Mouse (Mus musculus) heart, postnatal 0 days (tissue): ENCODE results near the gene Olfr165. TPM values are rescaled to one million over a fixed set of nuclear protein-coding genes. Genes with fewer than 3 reads are reported as not detected.
"Not testable (repeated sequence)": the region's sequence is repeated elsewhere in the genome, so short reads cannot be mapped to it uniquely, and the experiment has no call there.

ENCODE experiments used
- ATAC-seq: fragments of 200-750 bp; cut with Nextera tagmentation; 2 replicates; pipeline ENCODE4 v1.8.0; 2017; ENCODE audit warnings: low read depth, moderate number of reproducible peaks, moderate library complexity; ENCODE audit not compliant: insufficient read depth
- DNase-seq: peaks from one replicate; pipeline ENCODE4 v3.0.0-alpha.2; 2016; ENCODE audit warnings: low spot score
- H3K27ac ChIP-seq: fragments of 300-500 bp; sonication (generic); 2 replicates; pipeline ENCODE4 v1.5.1; 2014; ENCODE audit warnings: low read depth, mild to moderate bottlenecking
- H3K27me3 ChIP-seq: fragments of 300-500 bp; sonication (generic); 2 replicates; pipeline ENCODE4 v1.6.1; 2014; ENCODE audit warnings: low read length, mixed read lengths; ENCODE audit not compliant: control insufficient read depth, insufficient read depth
- H3K36me3 ChIP-seq: fragments of 300-500 bp; sonication (generic); replicated peaks from 2 replicates; pipeline ENCODE4 v1.6.1; 2014; ENCODE audit warnings: low read length, mixed read lengths; ENCODE audit not compliant: control insufficient read depth, insufficient read depth
- H3K4me1 ChIP-seq: fragments of 300-500 bp; sonication (generic); 2 replicates; pipeline ENCODE4 v1.6.1; 2014; ENCODE audit warnings: antibody characterized with exemption; ENCODE audit not compliant: control insufficient read depth, insufficient read depth
- H3K4me2 ChIP-seq: fragments of 300-500 bp; sonication (generic); 2 replicates; pipeline ENCODE4 v1.6.1; 2014; ENCODE audit warnings: low read depth, mild to moderate bottlenecking, low read length, moderate library complexity
- H3K4me3 ChIP-seq: fragments of 300-500 bp; sonication (generic); 2 replicates; pipeline ENCODE4 v1.5.1; 2014; ENCODE audit warnings: low read depth, low read length
- H3K9ac ChIP-seq: fragments of 300-500 bp; sonication (generic); replicated peaks from 2 replicates; pipeline ENCODE4 v1.6.1; 2014; ENCODE audit warnings: low read depth, low read length, mixed read lengths
- H3K9me3 ChIP-seq: fragments of 300-500 bp; sonication (generic); replicated peaks from 2 replicates; pipeline ENCODE4 v1.6.1; 2016; ENCODE audit warnings: low read length; ENCODE audit not compliant: control insufficient read depth
- CTCF ChIP-seq: IDR thresholded peaks from 2 replicates; pipeline ENCODE4 v1.5.1; 2016; ENCODE audit warnings: antibody characterized with exemption, control low read depth, low read depth
- EP300 ChIP-seq: IDR thresholded peaks from 2 replicates; pipeline ENCODE4 v1.6.1; 2016; ENCODE audit warnings: antibody characterized with exemption, low read depth
- WGBS: fragments of 180-500 bp; shearing (Covaris S2); extraction: QIAGEN DNeasy Blood & Tissue Kit; methylation state at CpG from one replicate; pipeline ENCODE4 v1.1.7; 2014; 5-methylcytosine and 5-hydroxymethylcytosine counted together
- polyA plus RNA-seq: library from polyadenylated mRNA; unstranded; fragments of >200 nt; fragmentation: Nextera tagmentation; extraction: Ambion mirVana; gene quantifications from 2 replicates; pipeline ENCODE4 v1.2.1, GENCODE M21; 2015
- total RNA-seq: library from RNA; depleted of rRNA; stranded (reverse); fragments of >200 nt; gene quantifications from 2 replicates; pipeline ENCODE4 v1.2.3, GENCODE M21; 2014; ENCODE audit warnings: low replicate concordance; rRNA removed

Gene Olfr165
- total RNA-seq (not detected in 2 replicates), polyA plus RNA-seq (not detected in 2 replicates)

DNA sequence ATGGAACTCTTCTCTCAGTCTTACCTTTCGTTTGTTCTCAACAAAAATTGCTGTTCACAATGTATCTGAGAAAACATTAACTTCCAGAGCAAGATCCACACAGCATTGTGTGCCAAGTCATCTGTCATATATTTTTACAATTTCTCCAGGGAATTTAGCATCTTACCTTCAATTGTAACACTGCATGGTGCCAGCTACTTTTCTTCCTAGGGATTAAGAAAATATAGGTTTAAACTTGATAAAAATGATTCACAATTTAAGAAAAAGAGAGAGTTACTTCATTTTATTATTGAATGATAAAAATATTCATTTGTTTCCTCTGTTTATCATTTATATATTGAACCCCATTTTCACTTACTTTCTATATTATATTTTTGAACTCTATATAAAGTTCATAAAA is at the start of gene Olfr165:
Olfr165 (minus strand) TSS at position 101 of the 400 bp plus-strand sequence.
- WGBS, result 31% methylated on average over 1 of the region's 1 CpGs
- no peak for TF ChIP-seq CTCF
- no peak for TF ChIP-seq EP300
- ATAC-seq, result no peak
- Histone ChIP-seq H3K27me3 (no peaks in the 10 kb centered on the region), H3K27ac (no peak within 1 kb of the TSS), H3K4me3 (no peak within 1 kb of the TSS), H3K9ac (no peak within 1 kb of the TSS), H3K4me2 (no peak within 1 kb of the TSS), H3K36me3 (no peaks in the 10 kb centered on the region), H3K9me3 (no peaks in the 10 kb centered on the region), H3K4me1 (no peaks in the 10 kb centered on the region)
- no peak for DNase-seq

- Histone ChIP-seq H3K27ac (no peak overlapping the region), H3K4me2 (no peak overlapping the region)
- WGBS, result 100% methylated on average over 1 of the region's 1 CpGs
Measured at GRCm38 (mm10) chr16:19464365-19464764, 41.4 kb upstream of the Olfr165 start.

GRCm38 (mm10) chr16:19458741-19459140 is 35.8 kb upstream of the Olfr165 start:
- not testable (repeated sequence) for H3K9ac ChIP-seq, DNase-seq, ATAC-seq, H3K4me1 ChIP-seq, H3K4me3 ChIP-seq, H3K9me3 ChIP-seq, H3K27ac ChIP-seq, H3K4me2 ChIP-seq, H3K27me3 ChIP-seq, H3K36me3 ChIP-seq
- whole genome bisulfite sequencing, result 62% methylated on average over 4 of the region's 4 CpGs

More at GRCm38 (mm10) chr16:19464365-19464764, 41.4 kb upstream of the Olfr165 start:
- no peaks in the 10 kb centered on the region for H3K27me3 ChIP-seq
- H3K36me3 ChIP-seq, result no peaks in the 10 kb centered on the region
- no peak overlapping the region for H3K4me3 ChIP-seq
- H3K9ac ChIP-seq, result no peak overlapping the region
- 0 out of 2 replicates have a peak, but pooled peaks cover 2% of the 10 kb centered on the region for H3K9me3 ChIP-seq
- DNase-seq (no peak), ATAC-seq (no peak)
- TF ChIP-seq EP300 (no peak), CTCF (no peak)
- H3K4me1 ChIP-seq, result no peaks in the 10 kb centered on the region

DNA sequence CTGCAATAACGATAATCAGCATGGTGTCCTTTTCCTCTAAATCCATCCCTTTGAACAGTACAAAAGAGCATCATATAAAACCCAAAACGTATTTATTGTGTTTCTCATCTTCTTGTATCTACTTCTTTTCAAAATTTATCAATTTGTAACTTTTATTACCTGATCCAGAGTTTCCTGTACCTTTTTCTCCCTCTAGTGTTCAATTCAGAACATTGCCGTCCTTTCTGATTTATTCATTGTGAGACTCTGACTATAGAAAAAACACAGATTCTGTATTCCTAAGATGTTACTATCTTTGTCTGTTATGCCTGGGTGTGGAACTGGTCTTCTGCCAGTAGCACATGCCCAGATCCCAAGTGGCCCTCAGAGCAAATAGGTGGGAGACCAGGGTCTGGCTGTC is 35.0 kb downstream of the Olfr165 start:
- Histone ChIP-seq H3K36me3 (no peaks in the 10 kb centered on the region), H3K9me3 (no peaks in the 10 kb centered on the region), H3K27ac (no peak overlapping the region), H3K9ac (no peak overlapping the region), H3K4me2 (no peak overlapping the region), H3K4me3 (no peak overlapping the region), H3K27me3 (no peaks in the 10 kb centered on the region), H3K4me1 (no peaks in the 10 kb centered on the region)
- TF ChIP-seq CTCF (no peak), EP300 (no peak)
- DNase-seq (no peak), ATAC-seq (no peak)
- 49% methylated on average over 3 of the region's 3 CpGs for WGBS

Other genes with a start within 250 kb of the Olfr165 start
- gene Olfr164, start 109.1 kb downstream of the Olfr165 start, total RNA-seq, result not detected in 2 replicates
- gene Olfr164, start 109.1 kb downstream of the Olfr165 start, polyA plus RNA-seq, result not detected in 2 replicates
- not detected in 2 replicates for gene Olfr166, start 60.6 kb upstream of the Olfr165 start, total RNA-seq
- not detected in 2 replicates for gene Olfr166, start 60.6 kb upstream of the Olfr165 start, polyA plus RNA-seq
- not detected in 2 replicates for gene Olfr167, start 99.1 kb upstream of the Olfr165 start, total RNA-seq
- not detected in 2 replicates for gene Olfr167, start 99.1 kb upstream of the Olfr165 start, polyA plus RNA-seq
- not detected in 2 replicates for gene Olfr168, start 112.4 kb upstream of the Olfr165 start, total RNA-seq
- not detected in 2 replicates for gene Olfr168, start 112.4 kb upstream of the Olfr165 start, polyA plus RNA-seq
- gene Olfr169, start 148.7 kb upstream of the Olfr165 start, total RNA-seq, result not detected in 2 replicates
- gene Olfr169, start 148.7 kb upstream of the Olfr165 start, polyA plus RNA-seq, result not detected in 2 replicates
- gene Olfr170, start 188.7 kb upstream of the Olfr165 start, total RNA-seq, result not detected in 2 replicates
- not detected in 2 replicates for gene Olfr170, start 188.7 kb upstream of the Olfr165 start, polyA plus RNA-seq
- not detected in 2 replicates for gene Olfr171, start 206.8 kb upstream of the Olfr165 start, total RNA-seq
- not detected in 2 replicates for gene Olfr171, start 206.8 kb upstream of the Olfr165 start, polyA plus RNA-seq